Mouse (Mus musculus): ENCODE data around the gene Furin.

Furin gene

GRCm38 (mm10) chr7:80373850-80374249 is 31.4 kb downstream of the Furin start:
- intact Hi-C loops (cut with DNase I): no loop called here

- intact Hi-C loops (cut with DNase I): no loop called here
Observed at GRCm38 (mm10) chr7:80373352-80373751, 31.9 kb downstream of the Furin start.

- intact Hi-C loops (cut with DNase I): no loop called here
Observed at GRCm38 (mm10) chr7:80372667-80373066, 32.6 kb downstream of the Furin start.

GRCm38 (mm10) chr7:80372166-80372565 is 33.1 kb downstream of the Furin start:
- intact Hi-C loops (cut with DNase I): no loop called here

GRCm38 (mm10) chr7:80371041-80371751 is 34.0 kb downstream of the Furin start, which contains the start of gene Man2a2:
Gene Man2a2, minus strand, starts transcription at chr7:80371375.
- intact Hi-C loops (cut with DNase I): loop anchor here (1.0 kb wide), 1 partner anchor 28 kb away; the partner anchor contains the start of gene Hddc3

GRCm38 (mm10) chr7:80370649-80371040 is 34.6 kb downstream of the Furin start:
- intact Hi-C loops (cut with DNase I): loop anchor here (1.0 kb wide), 1 partner anchor 27 kb away; the partner anchor contains the start of gene Hddc3

- intact Hi-C loops (cut with DNase I): no loop called here
Observed at GRCm38 (mm10) chr7:80369967-80370431, 35.2 kb downstream of the Furin start.

GRCm38 (mm10) chr7:80369461-80369860 is 35.8 kb downstream of the Furin start:
- intact Hi-C loops (cut with DNase I): no loop called here

- intact Hi-C loops (cut with DNase I): no loop called here
Observed at GRCm38 (mm10) chr7:80368635-80369421, 36.4 kb downstream of the Furin start.

GRCm38 (mm10) chr7:80368009-80368408 is 37.2 kb downstream of the Furin start:
- intact Hi-C loops (cut with DNase I): no loop called here

- intact Hi-C loops (cut with DNase I): no loop called here
Observed at GRCm38 (mm10) chr7:80367232-80367631, 38.0 kb downstream of the Furin start.

GRCm38 (mm10) chr7:80365759-80366158 is 39.5 kb downstream of the Furin start:
- intact Hi-C loops (cut with DNase I): no loop called here

GRCm38 (mm10) chr7:80360435-80360834 is 44.8 kb downstream of the Furin start:
- intact Hi-C loops (cut with DNase I): no loop called here

GRCm38 (mm10) chr7:80358039-80358438 is 47.2 kb downstream of the Furin start:
- intact Hi-C loops (cut with DNase I): no loop called here

GRCm38 (mm10) chr7:80357156-80357555 is 48.1 kb downstream of the Furin start:
- intact Hi-C loops (cut with DNase I): no loop called here

- intact Hi-C loops (cut with DNase I): no loop called here
Observed at GRCm38 (mm10) chr7:80356351-80356750, 48.9 kb downstream of the Furin start.

- intact Hi-C loops (cut with DNase I): no loop called here
Observed at GRCm38 (mm10) chr7:80352920-80353319, 52.3 kb downstream of the Furin start.

GRCm38 (mm10) chr7:80350808-80351207 is 54.4 kb downstream of the Furin start:
- intact Hi-C loops (cut with DNase I): no loop called here

- intact Hi-C loops (cut with DNase I): no loop called here
Observed at GRCm38 (mm10) chr7:80347670-80348586, 57.3 kb downstream of the Furin start.

- intact Hi-C loops (cut with DNase I): no loop called here
Observed at GRCm38 (mm10) chr7:80346830-80347229, 58.4 kb downstream of the Furin start.

GRCm38 (mm10) chr7:80346173-80346572 is 59.1 kb downstream of the Furin start:
- intact Hi-C loops (cut with DNase I): no loop called here
